Mouse (Mus musculus): ENCODE data around the gene Tmem260. TPM values are rescaled to one million over a fixed set of nuclear protein-coding genes. Genes with fewer than 3 reads are reported as not detected.

The Tmem260 gene
- polyA plus RNA-seq, 1 experiment from 2014 or later = 18.1 TPM

GRCm38 (mm10) chr14:48503691-48504565, 58.0 kb downstream of the Tmem260 start:
- WGBS = 26% methylated on average over 18 of the region's 18 CpGs
- peak overlapping the region; percentile 72 for H3K27ac ChIP-seq
- H3K27me3 ChIP-seq (ENCODE audit: insufficient read depth, poor library complexity, severe bottlenecking) = peaks cover 63% of the 10 kb centered on the region
- peaks cover 11% of the 10 kb centered on the region for H3K4me1 ChIP-seq (replicated peaks)
- DNase-seq (ENCODE audit: low spot score) = peak; percentile 38
- peaks cover 7% of the 10 kb centered on the region for H3K36me3 ChIP-seq
- no peaks in the 10 kb centered on the region for H3K9me3 ChIP-seq
- H3K4me3 ChIP-seq = peak overlapping the region; percentile 34

GRCm38 (mm10) chr14:48504566-48504950, 58.6 kb downstream of the Tmem260 start:
- no peak overlapping the region for H3K4me3 ChIP-seq
- H3K27ac ChIP-seq = no peak overlapping the region
- peaks cover 70% of the 10 kb centered on the region for H3K27me3 ChIP-seq (ENCODE audit: insufficient read depth, poor library complexity, severe bottlenecking)

GRCm38 (mm10) chr14:48505606-48506005, 59.7 kb downstream of the Tmem260 start:
- Histone ChIP-seq H3K27ac (no peak overlapping the region), H3K9me3 (no peaks in the 10 kb centered on the region), H3K4me1 (replicated peaks) (peaks cover 13% of the 10 kb centered on the region), H3K36me3 (peaks cover 20% of the 10 kb centered on the region), H3K27me3 (ENCODE audit: insufficient read depth, poor library complexity, severe bottlenecking) (peaks cover 80% of the 10 kb centered on the region), H3K4me3 (no peak overlapping the region)
- no peak for DNase-seq (ENCODE audit: low spot score)
- 92% methylated on average over 12 of the region's 12 CpGs for WGBS

More at GRCm38 (mm10) chr14:48504566-48504950, 58.6 kb downstream of the Tmem260 start:
- peaks cover 11% of the 10 kb centered on the region for H3K4me1 ChIP-seq (replicated peaks)
- DNase-seq (ENCODE audit: low spot score) = no peak
- peaks cover 13% of the 10 kb centered on the region for H3K36me3 ChIP-seq
- no peaks in the 10 kb centered on the region for H3K9me3 ChIP-seq
- 21% methylated on average over 9 of the region's 9 CpGs for WGBS

- Histone ChIP-seq H3K4me1 (replicated peaks) (peaks cover 20% of the 10 kb centered on the region), H3K27ac (no peak overlapping the region), H3K9me3 (no peaks in the 10 kb centered on the region), H3K27me3 (ENCODE audit: insufficient read depth, poor library complexity, severe bottlenecking) (peaks cover 95% of the 10 kb centered on the region), H3K36me3 (peaks cover 20% of the 10 kb centered on the region), H3K4me3 (no peak overlapping the region)
- no peak for DNase-seq (ENCODE audit: low spot score)
- 86% methylated on average over 8 of the region's 8 CpGs for WGBS
Observed at GRCm38 (mm10) chr14:48507376-48507775, 61.5 kb downstream of the Tmem260 start.

- H3K4me1 ChIP-seq (replicated peaks) = peaks cover 31% of the 10 kb centered on the region
- H3K27me3 ChIP-seq (ENCODE audit: insufficient read depth, poor library complexity, severe bottlenecking) = peaks cover 93% of the 10 kb centered on the region
- DNase-seq (ENCODE audit: low spot score) = no peak
- no peaks in the 10 kb centered on the region for H3K9me3 ChIP-seq
- H3K4me3 ChIP-seq = no peak overlapping the region
- 90% methylated on average over 5 of the region's 5 CpGs for WGBS
- H3K36me3 ChIP-seq = peaks cover 20% of the 10 kb centered on the region
- H3K27ac ChIP-seq = no peak overlapping the region
Observed at GRCm38 (mm10) chr14:48509131-48509530, 63.2 kb downstream of the Tmem260 start.

- Histone ChIP-seq H3K9me3 (no peaks in the 10 kb centered on the region), H3K4me1 (replicated peaks) (peaks cover 29% of the 10 kb centered on the region), H3K27ac (no peak overlapping the region), H3K36me3 (peaks cover 14% of the 10 kb centered on the region), H3K27me3 (ENCODE audit: insufficient read depth, poor library complexity, severe bottlenecking) (peaks cover 96% of the 10 kb centered on the region), H3K4me3 (no peak overlapping the region)
- WGBS = 24% methylated on average over 12 of the region's 12 CpGs
- DNase-seq (ENCODE audit: low spot score) = peak; percentile 28
Observed at GRCm38 (mm10) chr14:48513098-48513823, 67.3 kb downstream of the Tmem260 start.

GRCm38 (mm10) chr14:48513824-48514493, 68.0 kb downstream of the Tmem260 start:
- peaks cover 13% of the 10 kb centered on the region for H3K36me3 ChIP-seq
- DNase-seq (ENCODE audit: low spot score) = no peak
- no peak overlapping the region for H3K27ac ChIP-seq
- no peak overlapping the region for H3K4me3 ChIP-seq
- H3K9me3 ChIP-seq = no peaks in the 10 kb centered on the region
- WGBS = 72% methylated on average over 12 of the region's 12 CpGs
- H3K4me1 ChIP-seq (replicated peaks) = peaks cover 29% of the 10 kb centered on the region
- H3K27me3 ChIP-seq (ENCODE audit: insufficient read depth, poor library complexity, severe bottlenecking) = peaks cover 96% of the 10 kb centered on the region

GRCm38 (mm10) chr14:48514620-48515019, 68.7 kb downstream of the Tmem260 start:
- no peaks in the 10 kb centered on the region for H3K9me3 ChIP-seq
- no peak overlapping the region for H3K4me3 ChIP-seq
- H3K27ac ChIP-seq = no peak overlapping the region
- WGBS = 62% methylated on average over 7 of the region's 7 CpGs
- peaks cover 6% of the 10 kb centered on the region for H3K36me3 ChIP-seq
- H3K27me3 ChIP-seq (ENCODE audit: insufficient read depth, poor library complexity, severe bottlenecking) = peaks cover 96% of the 10 kb centered on the region
- peaks cover 29% of the 10 kb centered on the region for H3K4me1 ChIP-seq (replicated peaks)
- DNase-seq (ENCODE audit: low spot score) = no peak

- H3K9me3 ChIP-seq = no peaks in the 10 kb centered on the region
- no peak for DNase-seq (ENCODE audit: low spot score)
- H3K4me1 ChIP-seq (replicated peaks) = peaks cover 27% of the 10 kb centered on the region
- no peaks in the 10 kb centered on the region for H3K36me3 ChIP-seq
- peaks cover 95% of the 10 kb centered on the region for H3K27me3 ChIP-seq (ENCODE audit: insufficient read depth, poor library complexity, severe bottlenecking)
- no peak overlapping the region for H3K4me3 ChIP-seq
- H3K27ac ChIP-seq = no peak overlapping the region
- WGBS = 64% methylated on average over 8 of the region's 8 CpGs
Observed at GRCm38 (mm10) chr14:48515538-48515937, 69.6 kb downstream of the Tmem260 start.

GRCm38 (mm10) chr14:48523361-48523760, 77.4 kb downstream of the Tmem260 start:
- H3K9me3 ChIP-seq = no peaks in the 10 kb centered on the region
- no peaks in the 10 kb centered on the region; the same call in 1 of the 2 replicates for H3K4me1 ChIP-seq (replicated peaks)
- DNase-seq (ENCODE audit: low spot score) = no peak
- 17% methylated on average over 1 of the region's 1 CpGs for WGBS
- H3K27ac ChIP-seq = no peak overlapping the region
- peaks cover 74% of the 10 kb centered on the region for H3K27me3 ChIP-seq (ENCODE audit: insufficient read depth, poor library complexity, severe bottlenecking)
- H3K36me3 ChIP-seq = no peaks in the 10 kb centered on the region
- H3K4me3 ChIP-seq = no peak overlapping the region

- no peaks in the 10 kb centered on the region; the same call in 1 of the 2 replicates for H3K4me1 ChIP-seq (replicated peaks)
- no peaks in the 10 kb centered on the region for H3K9me3 ChIP-seq
- H3K36me3 ChIP-seq = no peaks in the 10 kb centered on the region
- H3K27ac ChIP-seq = no peak overlapping the region
- WGBS = 55% methylated on average over 9 of the region's 9 CpGs
- DNase-seq (ENCODE audit: low spot score) = peak; percentile 30
- H3K27me3 ChIP-seq (ENCODE audit: insufficient read depth, poor library complexity, severe bottlenecking) = peaks cover 68% of the 10 kb centered on the region
- H3K4me3 ChIP-seq = no peak overlapping the region
Observed at GRCm38 (mm10) chr14:48524135-48524534, 78.2 kb downstream of the Tmem260 start.

- no peaks in the 10 kb centered on the region for H3K9me3 ChIP-seq
- no peak for DNase-seq (ENCODE audit: low spot score)
- no peak overlapping the region for H3K27ac ChIP-seq
- H3K4me1 ChIP-seq (replicated peaks) = no peaks in the 10 kb centered on the region; the same call in 1 of the 2 replicates
- no peak overlapping the region for H3K4me3 ChIP-seq
- 53% methylated on average over 6 of the region's 6 CpGs for WGBS
- no peaks in the 10 kb centered on the region for H3K36me3 ChIP-seq
- peaks cover 68% of the 10 kb centered on the region for H3K27me3 ChIP-seq (ENCODE audit: insufficient read depth, poor library complexity, severe bottlenecking)
Observed at GRCm38 (mm10) chr14:48525055-48525454, 79.1 kb downstream of the Tmem260 start.

Data from hindbrain, embryonic 10.5 days (tissue).